Mouse (Mus musculus) midbrain, embryonic 15.5 days (tissue): ENCODE results near the gene Dlk1. TPM values are rescaled to one million over a fixed set of nuclear protein-coding genes. Genes with fewer than 3 reads are reported as not detected.

Experiments
- ATAC-seq: fragments of 200-750 bp; cut with Nextera tagmentation; replicated peaks from 2 replicates; pipeline ENCODE4 v1.8.0; 2017; ENCODE audit warnings: moderate TSS enrichment
- H3K27ac ChIP-seq: fragments of 300-500 bp; sonication (generic); 2 replicates; pipeline ENCODE4 v1.5.1; 2015; ENCODE audit warnings: mild to moderate bottlenecking, inconsistent platforms
- H3K27me3 ChIP-seq: fragments of 300-500 bp; sonication (generic); replicated peaks from 2 replicates; pipeline ENCODE4 v1.6.1; 2015; ENCODE audit warnings: inconsistent platforms
- H3K36me3 ChIP-seq: fragments of 300-500 bp; sonication (generic); replicated peaks from 2 replicates; pipeline ENCODE4 v1.6.1; 2015; ENCODE audit warnings: inconsistent platforms
- H3K4me1 ChIP-seq: fragments of 300-500 bp; sonication (generic); 2 replicates; pipeline ENCODE4 v1.6.1; 2015; ENCODE audit warnings: inconsistent platforms
- H3K4me2 ChIP-seq: fragments of 300-500 bp; sonication (generic); 2 replicates; pipeline ENCODE4 v1.6.1; 2015; ENCODE audit warnings: inconsistent platforms, mild to moderate bottlenecking, moderate library complexity
- H3K4me3 ChIP-seq: fragments of 300-500 bp; sonication (generic); 2 replicates; pipeline ENCODE4 v1.5.1; 2015; ENCODE audit warnings: mild to moderate bottlenecking, inconsistent platforms
- H3K9ac ChIP-seq: fragments of 300-500 bp; sonication (generic); 2 replicates; pipeline ENCODE4 v1.6.1; 2015; ENCODE audit warnings: mild to moderate bottlenecking, inconsistent platforms
- H3K9me3 ChIP-seq: fragments of 300-500 bp; sonication (generic); 2 replicates; pipeline ENCODE4 v1.6.1; 2016; ENCODE audit warnings: inconsistent platforms
- WGBS: fragments of 180-500 bp; shearing (Covaris S2); methylation state at CpG from one replicate; pipeline ENCODE4 v1.1.7; 2015; ENCODE audit warnings: mixed read lengths; 5-methylcytosine and 5-hydroxymethylcytosine counted together
- polyA plus RNA-seq: library from polyadenylated mRNA; unstranded; fragments of >200 nt; fragmentation: Nextera tagmentation; extraction: Ambion mirVana; gene quantifications from 2 replicates; pipeline ENCODE4 v1.2.1, GENCODE M21; 2015

The Dlk1 gene
- polyA plus RNA-seq, 1 experiment from 2014 or later = 76.0 TPM

DNA sequence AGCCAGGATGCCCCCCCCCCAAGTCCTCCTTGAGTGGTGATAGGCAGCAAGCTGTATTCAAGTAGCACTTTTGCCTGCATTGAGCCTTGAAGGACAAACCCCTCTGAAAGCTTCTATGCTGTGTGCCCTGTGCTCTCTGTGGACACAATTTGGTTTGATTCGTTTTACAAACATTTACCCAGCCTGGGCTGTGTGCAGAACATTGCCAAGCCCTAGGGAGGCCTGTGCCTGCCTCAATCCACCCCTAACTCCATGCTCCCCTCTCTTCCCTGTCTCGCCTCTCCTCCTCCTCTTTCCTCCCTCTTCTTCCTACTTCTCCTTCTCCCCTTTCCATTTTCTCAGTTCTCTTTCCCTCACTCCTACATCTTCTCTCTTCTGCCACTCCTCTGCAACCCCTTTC, 29.5 kb upstream of the Dlk1 start:
- 30% methylated on average over 2 of the region's 2 CpGs for WGBS
- Histone ChIP-seq H3K27me3 (0 out of 2 replicates have a peak, but pooled peaks cover 3% of the 10 kb centered on the region), H3K9ac (no peak overlapping the region), H3K9me3 (no peaks in the 10 kb centered on the region), H3K4me1 (peaks cover 10% of the 10 kb centered on the region), H3K4me3 (no peak overlapping the region), H3K27ac (no peak overlapping the region), H3K4me2 (no peak overlapping the region), H3K36me3 (no peaks in the 10 kb centered on the region)
- ATAC-seq = no peak

DNA sequence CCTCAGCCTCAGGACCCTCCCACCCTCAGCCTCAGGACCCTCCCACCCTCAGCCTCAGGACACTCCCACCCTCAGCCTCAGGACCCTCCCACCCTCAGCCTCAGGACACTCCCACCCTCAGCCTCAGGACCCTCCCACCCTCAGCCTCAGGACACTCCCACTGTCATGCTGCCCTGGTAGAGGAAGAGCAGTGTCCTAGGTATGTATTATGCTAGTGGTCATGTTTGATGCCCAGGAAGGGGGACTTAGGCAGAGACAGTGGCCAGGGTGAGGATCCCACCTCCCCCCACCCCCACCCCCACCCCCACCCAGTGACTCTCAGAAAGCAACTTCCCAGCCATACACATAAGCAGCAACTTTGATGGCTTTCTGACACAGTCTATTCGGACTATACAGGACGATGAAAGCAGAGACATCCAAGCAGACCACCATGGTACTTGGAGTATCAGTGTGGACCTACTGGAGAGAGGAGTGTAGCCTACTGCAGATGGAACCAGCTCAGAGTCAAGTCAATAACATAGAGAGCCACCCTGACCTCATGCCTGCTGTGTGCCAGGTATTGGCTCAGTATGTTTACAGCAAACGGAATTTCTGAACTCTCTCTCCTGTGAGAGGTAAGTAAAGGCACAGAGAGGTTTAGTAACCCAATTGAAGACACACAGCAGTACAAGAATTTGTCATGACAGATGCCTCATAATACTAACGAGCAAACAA, 28.8 kb upstream of the Dlk1 start:
- no peaks in the 10 kb centered on the region for H3K9me3 ChIP-seq
- H3K27me3 ChIP-seq = 0 out of 2 replicates have a peak, but pooled peaks cover 3% of the 10 kb centered on the region
- no peak overlapping the region for H3K4me3 ChIP-seq
- H3K4me1 ChIP-seq = peaks cover 10% of the 10 kb centered on the region
- 66% methylated on average over 4 of the region's 4 CpGs for WGBS
- ATAC-seq = no peak
- H3K27ac ChIP-seq = no peak overlapping the region
- no peak overlapping the region for H3K4me2 ChIP-seq
- H3K9ac ChIP-seq = no peak overlapping the region
- H3K36me3 ChIP-seq = no peaks in the 10 kb centered on the region

DNA sequence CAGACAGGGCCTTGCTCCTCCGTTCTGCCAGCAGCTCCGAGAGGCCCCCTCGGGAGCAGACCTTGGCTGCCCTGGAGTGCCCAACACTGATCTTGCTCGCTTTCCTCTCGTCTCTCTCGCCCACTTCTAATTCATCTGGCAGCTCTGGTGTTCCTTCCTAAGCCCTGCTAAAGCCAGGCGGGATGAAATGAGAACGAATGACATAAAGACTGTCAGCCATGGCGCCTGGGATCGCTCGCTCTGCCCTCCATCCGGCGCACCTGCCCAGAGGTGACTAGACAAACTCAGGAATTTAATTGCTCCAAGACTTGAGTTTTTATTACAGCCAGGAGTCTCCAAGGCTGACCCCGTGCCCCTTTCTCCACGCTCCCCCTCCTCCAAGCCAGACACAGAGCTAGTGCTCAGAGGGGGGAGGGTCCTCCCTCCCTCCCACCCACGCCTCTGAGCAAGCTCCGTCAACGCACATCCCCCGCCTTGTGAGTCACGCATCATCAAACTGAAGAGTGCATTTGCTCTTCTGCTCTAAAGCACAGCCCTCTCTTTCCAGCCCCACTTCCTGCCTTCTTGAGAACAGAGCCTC, 27.8 kb upstream of the Dlk1 start:
- no peaks in the 10 kb centered on the region for H3K9me3 ChIP-seq
- H3K27ac ChIP-seq = no peak overlapping the region
- 13% methylated on average over 20 of the region's 20 CpGs for WGBS
- no peaks in the 10 kb centered on the region for H3K36me3 ChIP-seq
- no peak overlapping the region for H3K9ac ChIP-seq
- H3K4me3 ChIP-seq = peak overlapping the region; percentile 5; the same call in 1 of the 2 replicates
- no peak for ATAC-seq
- H3K27me3 ChIP-seq = 0 out of 2 replicates have a peak, but pooled peaks cover 3% of the 10 kb centered on the region
- peaks cover 10% of the 10 kb centered on the region for H3K4me1 ChIP-seq
- H3K4me2 ChIP-seq = peak overlapping the region; percentile 38

DNA sequence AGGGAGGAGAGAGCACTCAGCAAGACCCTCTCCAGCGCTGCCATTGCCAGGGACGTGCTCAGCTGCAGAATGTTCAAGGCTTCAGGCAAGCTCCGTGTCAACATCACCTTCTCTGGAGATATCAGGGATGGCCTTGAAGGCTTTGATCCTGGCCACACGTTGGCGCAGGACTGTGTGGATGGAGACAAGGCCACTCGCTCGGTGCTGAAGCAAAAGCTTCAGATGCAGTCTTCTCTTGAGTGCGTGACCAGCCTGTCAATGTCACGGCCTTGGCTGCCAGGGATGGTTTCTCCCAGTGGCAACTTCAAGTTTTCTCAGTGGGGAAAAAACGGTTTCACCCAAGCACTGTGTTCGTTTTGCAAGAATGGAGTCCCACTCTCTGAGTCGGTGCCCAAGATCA, 26.6 kb upstream of the Dlk1 start:
- no peak for ATAC-seq
- Histone ChIP-seq H3K27ac (no peak overlapping the region), H3K27me3 (0 out of 2 replicates have a peak, but pooled peaks cover 3% of the 10 kb centered on the region), H3K4me3 (no peak overlapping the region), H3K9ac (no peak overlapping the region), H3K9me3 (no peaks in the 10 kb centered on the region), H3K36me3 (no peaks in the 10 kb centered on the region), H3K4me2 (no peak overlapping the region), H3K4me1 (peaks cover 10% of the 10 kb centered on the region)
- 87% methylated on average over 12 of the region's 12 CpGs for WGBS

DNA sequence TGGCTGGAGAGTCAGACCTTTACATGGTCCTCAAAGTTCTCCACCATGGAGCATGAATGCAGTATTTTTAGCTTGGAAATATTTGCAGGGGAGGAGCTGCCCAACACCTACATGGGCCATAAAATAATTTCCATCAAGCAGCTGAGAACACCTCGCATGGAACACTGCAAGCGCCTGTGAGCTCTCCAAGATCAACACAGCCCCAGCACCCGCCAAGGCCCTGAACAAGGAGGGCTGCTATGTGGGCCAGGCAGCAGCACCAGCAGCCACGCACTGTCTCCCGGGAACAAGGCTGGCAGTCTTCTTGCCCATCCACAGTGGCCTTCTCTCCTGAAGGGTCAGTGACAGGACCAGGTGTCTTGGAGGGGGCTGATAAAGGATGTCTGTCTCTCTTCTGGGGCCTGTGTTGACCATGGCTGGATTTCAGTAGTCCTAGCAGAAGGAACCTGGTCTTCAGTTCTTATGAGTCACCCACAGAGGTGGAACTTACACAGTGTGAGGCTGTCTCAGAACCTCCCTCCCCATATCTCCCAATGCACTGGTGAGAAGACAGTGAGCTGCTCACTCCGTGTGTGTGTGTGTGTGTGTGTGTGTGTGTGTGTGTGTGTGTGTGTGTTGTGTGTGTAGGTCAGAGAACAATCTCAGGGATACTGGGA, 20.0 kb upstream of the Dlk1 start:
- Histone ChIP-seq H3K9ac (no peak overlapping the region), H3K4me1 (peaks cover 12% of the 10 kb centered on the region; the same call in 1 of the 2 replicates), H3K27ac (no peak overlapping the region), H3K9me3 (no peaks in the 10 kb centered on the region), H3K27me3 (peaks cover 10% of the 10 kb centered on the region), H3K36me3 (no peaks in the 10 kb centered on the region), H3K4me3 (no peak overlapping the region), H3K4me2 (no peak overlapping the region)
- 81% methylated on average over 6 of the region's 6 CpGs for WGBS
- ATAC-seq = no peak

DNA sequence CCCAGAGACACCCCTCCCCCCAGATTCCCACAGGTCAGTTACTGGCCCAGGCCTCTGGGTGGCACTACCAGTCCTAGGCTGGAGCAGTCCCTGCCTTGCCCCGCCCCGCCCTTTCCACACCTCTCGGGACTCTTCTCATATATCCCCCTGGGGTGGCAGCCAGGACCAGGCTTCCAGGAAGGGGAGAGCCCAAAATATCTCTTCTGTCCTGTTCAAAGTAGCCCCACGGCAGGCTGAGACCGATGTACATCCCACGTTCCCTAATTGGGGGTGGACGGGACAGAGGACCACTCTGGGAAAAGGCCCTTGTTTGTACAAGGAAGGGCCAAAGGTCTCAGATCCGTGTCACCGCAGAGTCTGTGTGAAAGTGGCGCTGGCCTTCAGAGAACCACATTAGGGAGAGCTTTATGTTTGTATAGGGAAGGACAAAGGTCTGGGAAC, 16.2 kb upstream of the Dlk1 start:
- Histone ChIP-seq H3K27ac (no peak overlapping the region), H3K27me3 (peaks cover 37% of the 10 kb centered on the region), H3K36me3 (no peaks in the 10 kb centered on the region), H3K4me1 (peaks cover 33% of the 10 kb centered on the region), H3K4me2 (no peak overlapping the region), H3K9me3 (no peaks in the 10 kb centered on the region), H3K9ac (no peak overlapping the region), H3K4me3 (no peak overlapping the region)
- WGBS = 15% methylated on average over 10 of the region's 10 CpGs
- no peak for ATAC-seq

DNA sequence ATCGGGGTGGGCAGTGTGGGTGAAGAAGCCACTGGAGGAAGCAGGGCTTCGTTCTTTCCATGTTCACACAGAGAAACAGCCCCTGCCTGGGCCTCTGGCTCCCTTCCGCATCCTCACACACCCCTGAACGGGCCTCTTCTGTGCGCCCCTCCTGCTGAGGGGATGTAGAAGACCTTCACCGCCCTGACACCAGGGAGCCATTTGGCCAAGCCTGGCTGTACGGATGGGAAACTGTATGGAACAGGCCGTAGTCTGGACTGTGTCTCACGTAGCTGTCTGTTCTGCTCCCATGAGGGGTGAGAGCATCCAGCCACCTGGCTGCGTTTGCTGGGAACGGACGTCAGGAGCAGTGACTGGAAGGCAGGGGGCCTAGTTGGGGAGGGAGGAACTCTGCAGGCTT, 15.8 kb upstream of the Dlk1 start:
- Histone ChIP-seq H3K27me3 (peaks cover 42% of the 10 kb centered on the region), H3K4me3 (no peak overlapping the region), H3K9ac (no peak overlapping the region), H3K4me1 (peaks cover 33% of the 10 kb centered on the region), H3K27ac (no peak overlapping the region), H3K9me3 (no peaks in the 10 kb centered on the region), H3K36me3 (no peaks in the 10 kb centered on the region), H3K4me2 (no peak overlapping the region)
- ATAC-seq = no peak
- whole genome bisulfite sequencing = 29% methylated on average over 12 of the region's 12 CpGs

DNA sequence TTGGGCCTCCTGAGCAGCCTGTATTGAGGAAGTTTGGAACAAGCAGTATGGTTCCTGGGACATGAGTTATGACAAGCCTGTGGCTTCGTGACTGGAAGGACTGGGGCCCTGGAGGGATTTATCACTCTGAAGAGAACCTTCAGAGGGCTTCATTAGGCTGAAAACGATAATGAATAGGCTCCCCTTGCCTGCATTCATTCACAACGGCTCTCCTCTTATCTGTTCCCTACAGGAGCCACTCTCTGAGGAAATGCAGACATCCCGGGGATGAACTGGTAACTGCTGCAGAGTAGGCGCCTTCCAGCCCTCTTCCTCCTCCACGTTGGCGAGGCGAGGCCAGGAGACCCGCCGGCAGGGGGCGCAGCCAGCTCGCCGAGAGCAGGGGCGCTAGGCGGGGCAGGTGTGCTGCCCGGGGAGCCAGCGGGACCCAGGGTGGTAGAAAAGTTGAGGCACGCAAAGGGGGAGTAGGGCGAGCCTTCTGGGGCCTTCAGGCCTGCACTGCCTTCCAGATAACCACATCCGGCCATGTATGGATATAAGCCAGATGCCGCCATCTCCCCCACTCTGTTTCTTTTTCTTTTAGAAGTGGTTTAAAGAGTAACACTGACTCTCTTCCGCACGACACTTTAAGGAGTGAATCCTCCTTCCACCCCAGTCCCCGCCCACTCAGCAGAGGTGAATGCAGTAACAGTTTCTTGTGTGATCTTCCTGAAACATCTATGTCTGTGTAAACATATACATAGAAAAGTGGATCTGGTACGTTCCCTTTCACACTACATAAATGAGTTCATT, 14.9 kb upstream of the Dlk1 start:
- H3K9me3 ChIP-seq = no peaks in the 10 kb centered on the region
- H3K4me2 ChIP-seq = peak overlapping the region; percentile 12; the same call in 1 of the 2 replicates
- 7% methylated on average over 25 of the region's 25 CpGs for WGBS
- no peak overlapping the region for H3K4me3 ChIP-seq
- peaks cover 33% of the 10 kb centered on the region for H3K4me1 ChIP-seq
- ATAC-seq = 0 out of 2 replicates have a peak, but pooled peaks have one; percentile 38
- no peaks in the 10 kb centered on the region for H3K36me3 ChIP-seq
- H3K27me3 ChIP-seq = peaks cover 45% of the 10 kb centered on the region
- no peak overlapping the region for H3K9ac ChIP-seq
- no peak overlapping the region for H3K27ac ChIP-seq

DNA sequence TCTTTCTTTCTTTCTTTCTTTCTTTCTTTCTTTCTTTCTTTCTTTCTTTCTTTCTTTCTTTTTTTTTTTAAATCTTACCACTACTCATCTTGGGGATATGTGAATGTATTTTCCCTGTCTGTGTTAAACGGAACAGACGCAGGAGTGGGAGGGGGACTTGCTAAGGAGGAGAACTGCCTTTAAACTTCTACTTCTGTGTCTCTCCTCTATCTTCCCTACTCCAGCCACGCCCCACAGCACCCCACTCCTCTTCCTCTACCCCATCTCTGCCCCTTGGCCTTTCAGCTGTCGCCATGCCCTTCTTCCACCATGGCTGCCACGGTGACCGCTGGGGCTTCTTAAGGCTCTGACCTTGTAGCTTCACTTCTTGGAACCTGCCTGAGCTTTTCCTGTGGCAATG, 14.2 kb upstream of the Dlk1 start:
- Histone ChIP-seq H3K9ac (no peak overlapping the region), H3K9me3 (no peaks in the 10 kb centered on the region), H3K4me3 (no peak overlapping the region), H3K4me2 (no peak overlapping the region), H3K4me1 (peaks cover 33% of the 10 kb centered on the region), H3K36me3 (no peaks in the 10 kb centered on the region), H3K27ac (no peak overlapping the region), H3K27me3 (peaks cover 45% of the 10 kb centered on the region)
- ATAC-seq = no peak
- WGBS = 75% methylated on average over 6 of the region's 6 CpGs

DNA sequence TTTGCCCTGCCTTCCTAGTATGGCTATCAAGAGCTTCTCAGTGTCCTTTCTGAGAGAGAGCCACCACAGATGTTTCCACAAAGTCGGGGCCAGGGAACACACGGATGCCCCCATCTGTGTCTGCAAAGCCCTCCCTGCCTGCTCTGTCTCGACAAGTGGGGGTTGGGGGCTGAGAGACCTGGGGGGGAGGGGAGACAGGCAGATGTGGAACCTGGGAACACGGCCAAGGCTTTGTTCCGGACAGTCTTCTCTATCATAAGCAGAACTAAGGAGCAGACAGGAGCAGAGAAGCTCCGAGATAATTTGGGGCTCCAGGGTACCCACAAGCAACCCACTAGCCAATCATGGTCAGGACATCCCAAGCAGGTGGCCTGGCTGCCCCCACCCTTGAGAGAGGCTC, 12.6 kb upstream of the Dlk1 start:
- Histone ChIP-seq H3K4me3 (no peak overlapping the region), H3K27me3 (peaks cover 51% of the 10 kb centered on the region), H3K27ac (no peak overlapping the region), H3K4me2 (no peak overlapping the region), H3K4me1 (peaks cover 33% of the 10 kb centered on the region), H3K36me3 (no peaks in the 10 kb centered on the region), H3K9ac (no peak overlapping the region), H3K9me3 (no peaks in the 10 kb centered on the region)
- no peak for ATAC-seq
- 58% methylated on average over 6 of the region's 6 CpGs for WGBS

DNA sequence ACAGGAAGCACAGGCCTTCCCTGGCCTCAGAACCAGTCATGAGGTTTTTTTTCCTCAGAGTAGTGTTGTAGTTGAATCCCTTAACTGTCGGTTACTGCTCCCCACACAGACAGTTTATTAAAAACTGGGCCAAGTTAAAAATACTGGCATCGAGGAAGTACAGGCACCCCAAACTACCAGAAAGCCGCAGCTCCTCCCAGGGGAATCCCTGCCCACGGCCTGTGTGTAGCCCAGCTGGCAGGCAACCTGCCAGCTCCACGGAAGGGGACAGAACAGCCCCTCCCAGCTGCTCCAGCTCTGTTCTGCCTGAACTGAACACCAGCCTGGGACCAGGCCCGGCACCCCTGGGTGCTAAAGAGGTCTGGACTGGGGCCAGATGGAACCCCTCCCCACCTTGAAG, 11.3 kb upstream of the Dlk1 start:
- Histone ChIP-seq H3K36me3 (no peaks in the 10 kb centered on the region), H3K9ac (no peak overlapping the region), H3K9me3 (no peaks in the 10 kb centered on the region), H3K4me1 (peaks cover 43% of the 10 kb centered on the region), H3K4me3 (no peak overlapping the region), H3K27ac (no peak overlapping the region), H3K4me2 (no peak overlapping the region), H3K27me3 (peaks cover 57% of the 10 kb centered on the region)
- ATAC-seq = no peak
- WGBS = 33% methylated on average over 6 of the region's 6 CpGs

DNA sequence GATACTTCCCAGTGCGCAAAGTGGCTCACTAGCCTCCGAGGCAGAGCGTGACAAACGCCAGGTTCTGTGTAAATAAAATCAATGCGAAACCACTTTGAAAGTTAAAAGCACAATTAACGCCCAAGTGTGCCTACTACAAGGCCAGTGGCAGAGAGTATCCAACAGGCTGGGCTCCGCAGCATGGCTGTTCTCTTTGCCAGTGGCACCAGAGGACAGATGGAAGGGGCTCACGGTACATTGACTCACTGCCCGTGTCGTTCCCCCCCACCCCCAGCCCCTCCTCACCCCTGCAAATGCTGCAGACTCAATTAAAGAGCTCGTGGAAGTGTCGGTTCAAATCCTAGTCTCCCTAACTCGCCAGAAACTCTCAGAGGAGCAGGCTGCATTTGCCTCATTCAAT, 10.5 kb upstream of the Dlk1 start:
- peaks cover 38% of the 10 kb centered on the region for H3K4me1 ChIP-seq

More for the DNA sequence above, 10.5 kb upstream of the Dlk1 start:
- H3K9ac ChIP-seq = no peak overlapping the region
- no peak for ATAC-seq
- no peak overlapping the region for H3K27ac ChIP-seq
- H3K4me3 ChIP-seq = no peak overlapping the region
- WGBS = 50% methylated on average over 13 of the region's 13 CpGs
- no peak overlapping the region for H3K4me2 ChIP-seq
- no peaks in the 10 kb centered on the region for H3K9me3 ChIP-seq
- H3K36me3 ChIP-seq = no peaks in the 10 kb centered on the region
- H3K27me3 ChIP-seq = peaks cover 57% of the 10 kb centered on the region
